Mouse (Mus musculus) kidney, embryonic 15.5 days (tissue): ENCODE data around the gene Gm27179. TPM values are rescaled to one million over a fixed set of nuclear protein-coding genes. Genes with fewer than 3 reads are reported as not detected.
"Not testable (repeated sequence)": the region's sequence is repeated elsewhere in the genome, so short reads cannot be mapped to it uniquely, and the experiment has no call there.

Source experiments
- ATAC-seq: fragments of 200-750 bp; cut with Nextera tagmentation; replicated peaks from 2 replicates; pipeline ENCODE4 v1.8.0; 2017; ENCODE audit warnings: moderate TSS enrichment; ENCODE audit not compliant: low FRiP score
- H3K27ac ChIP-seq: fragments of 300-500 bp; sonication (generic); 2 replicates; pipeline ENCODE4 v1.5.1; 2015; ENCODE audit warnings: mild to moderate bottlenecking, inconsistent platforms
- H3K27me3 ChIP-seq: fragments of 300-500 bp; sonication (generic); 2 replicates; pipeline ENCODE4 v1.6.1; 2015; ENCODE audit warnings: inconsistent platforms
- H3K36me3 ChIP-seq: fragments of 300-500 bp; sonication (generic); 2 replicates; pipeline ENCODE4 v1.6.1; 2015; ENCODE audit warnings: inconsistent platforms
- H3K4me1 ChIP-seq: fragments of 300-500 bp; sonication (generic); 2 replicates; pipeline ENCODE4 v1.6.1; 2015; ENCODE audit warnings: inconsistent platforms
- H3K4me2 ChIP-seq: fragments of 300-500 bp; sonication (generic); 2 replicates; pipeline ENCODE4 v1.6.1; 2015; ENCODE audit warnings: moderate library complexity, mild to moderate bottlenecking, inconsistent platforms
- H3K4me3 ChIP-seq: fragments of 300-500 bp; sonication (generic); replicated peaks from 2 replicates; pipeline ENCODE4 v1.5.1; 2015; ENCODE audit warnings: mild to moderate bottlenecking, inconsistent platforms
- H3K9ac ChIP-seq: fragments of 300-500 bp; sonication (generic); 2 replicates; pipeline ENCODE4 v1.6.1; 2015; ENCODE audit warnings: mild to moderate bottlenecking, inconsistent platforms
- H3K9me3 ChIP-seq: fragments of 300-500 bp; sonication (generic); replicated peaks from 2 replicates; pipeline ENCODE4 v1.6.1; 2016; ENCODE audit warnings: inconsistent platforms
- WGBS: fragments of 180-500 bp; shearing (Covaris S2); methylation state at CpG from one replicate; pipeline ENCODE4 v1.1.7; 2015; ENCODE audit warnings: mixed read lengths; 5-methylcytosine and 5-hydroxymethylcytosine counted together
- polyA plus RNA-seq: library from polyadenylated mRNA; unstranded; fragments of >200 nt; fragmentation: Nextera tagmentation; extraction: Ambion mirVana; gene quantifications from 2 replicates; pipeline ENCODE4 v1.2.1, GENCODE M21; 2015

Gene Gm27179
- polyA plus RNA-seq, 1 experiment from 2014 or later: not detected

- not testable (repeated sequence) for H3K27me3 ChIP-seq, H3K4me3 ChIP-seq, H3K9me3 ChIP-seq, H3K27ac ChIP-seq, H3K36me3 ChIP-seq, H3K9ac ChIP-seq, H3K4me1 ChIP-seq, H3K4me2 ChIP-seq
- WGBS: no CpG with 5 or more reads among the region's 17 CpGs
- ATAC-seq: peak; percentile 70
Observed at GRCm38 (mm10) chr14:69467612-69468366, 44.6 kb downstream of the Gm27179 start.

- ATAC-seq, H3K36me3 ChIP-seq, H3K27me3 ChIP-seq, H3K27ac ChIP-seq, H3K9ac ChIP-seq, H3K4me3 ChIP-seq, H3K4me2 ChIP-seq, H3K9me3 ChIP-seq, H3K4me1 ChIP-seq: not testable (repeated sequence)
- WGBS: no CpG with 5 or more reads among the region's 4 CpGs
Observed at GRCm38 (mm10) chr14:69464465-69464864, 47.9 kb downstream of the Gm27179 start.

Other genes with a start within 250 kb of the Gm27179 start
- gene Synb, start 218.2 kb downstream of the Gm27179 start, polyA plus RNA-seq: not detected in 2 replicates
- not detected in 2 replicates for gene Gm16867, start 9.2 kb downstream of the Gm27179 start, polyA plus RNA-seq
- gene Entpd4b, start 42.9 kb upstream of the Gm27179 start, polyA plus RNA-seq: 15.5 and 15.9 TPM in 2 replicates